Mouse (Mus musculus): ENCODE measurements at regions not wholly inside any gene's neighbourhood (a gene's known extent, or its start where the extent isn't known, plus 50 kb on each side); places are given as distances from the start of the nearest gene placed in this dataset.

DNA sequence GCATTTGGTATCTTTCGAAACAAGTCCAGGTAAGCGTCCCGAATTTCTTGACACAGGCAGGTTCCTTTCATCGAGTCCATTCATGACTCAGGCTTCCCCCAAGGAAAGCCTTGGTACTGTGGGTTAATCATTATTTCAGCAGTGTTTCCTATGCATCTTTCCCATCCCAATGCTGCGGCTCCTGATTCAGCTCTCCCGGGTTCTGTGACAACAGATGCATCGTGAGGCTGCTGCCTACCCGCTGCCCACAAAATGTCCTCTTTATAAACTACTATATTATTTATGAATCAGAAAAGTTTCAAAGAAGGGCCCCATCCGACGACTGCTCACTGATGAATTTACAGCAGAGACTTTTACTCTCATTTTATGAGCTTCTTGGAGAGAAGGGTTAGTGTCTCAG is 486.2 kb downstream of the Plcl1 start:
- TF ChIP-seq POLR2A (IDR thresholded peaks at IDR 0.05; ENCODE audit: extremely low read depth, insufficient read depth, low read length) (no peak), CTCF (IDR thresholded peaks at IDR 0.05; ENCODE audit: low read depth, low read length) (no peak)
